Mouse (Mus musculus) lung, adult 2 months (tissue): Measurements from ENCODE around the gene Lysmd3.

Experiments
- CTCF ChIP-seq: fragments of 200-500 bp; IDR thresholded peaks from 2 replicates; pipeline ENCODE4 v1.5.1; 2011; ENCODE audit warnings: mild to moderate bottlenecking, low read length, control low read depth; ENCODE audit not compliant: insufficient read depth
- POLR2A ChIP-seq: fragments of 200-500 bp; IDR thresholded peaks from 2 replicates; pipeline ENCODE4 v1.6.1; 2011; ENCODE audit warnings: low read depth, mild to moderate bottlenecking, control low read depth, low read length, borderline replicate concordance; ENCODE audit errors: extremely low read depth

GRCm38 (mm10) chr13:81690477-81690876 is 33.0 kb downstream of the Lysmd3 start:
- TF ChIP-seq POLR2A (no peak), CTCF (no peak)
